Mouse (Mus musculus) left cerebral cortex, postnatal 25 days (tissue): ENCODE results near the gene Rnls. TPM values are rescaled to one million over a fixed set of nuclear protein-coding genes. Genes with fewer than 3 reads are reported as not detected.

Experiments used
- DNase-seq, 2 experiments: peaks; one replicate each; pipeline ENCODE4 v3.0.0; 2022; ENCODE audit warnings: low spot score in 2 of 2, mixed read lengths in 1 of 2
- intact Hi-C: fragments of 180-260 bp; cut with DNase I; formaldehyde crosslinking; loops from one replicate; pipeline ENCODE4 v1.15.1; 2025
- microRNA-seq, 2 experiments: library from miRNA; unstranded; fragments of <30 nt; microRNA quantifications; one replicate each; pipeline ENCODE4 v1.2.0; 2022
- total RNA-seq, 2 experiments: library from RNA; stranded (reverse); gene quantifications; 2 replicates each; pipeline ENCODE4 v1.2.3; 2021

The Rnls gene
- total RNA-seq, 2 experiments from 2014 or later: 0.69 to 1.3 TPM

DNA sequence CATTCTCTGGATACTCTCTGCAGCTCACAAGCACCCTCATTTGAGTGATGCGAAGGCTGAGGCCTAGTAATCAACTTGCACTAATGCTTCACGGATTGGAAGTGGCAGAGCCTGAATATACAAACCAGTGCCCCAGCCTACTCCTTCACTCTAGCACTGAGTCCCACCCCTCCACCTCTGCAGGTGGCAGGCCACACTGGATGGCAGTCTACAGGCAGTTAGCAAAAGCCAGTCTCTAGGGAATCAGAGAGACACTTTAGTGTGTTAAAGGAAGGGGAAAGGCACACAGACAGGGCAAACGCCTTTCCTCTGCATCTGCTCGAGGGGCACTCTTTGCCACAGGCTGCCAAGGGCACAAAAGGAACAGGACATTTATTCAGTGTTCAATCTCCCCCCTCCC, 304.1 kb downstream of the Rnls start:
- DNase-seq: no peak
- intact Hi-C loops: no loop called here

Small RNA genes lying within 50 kb of the gene (microRNA-seq; reads per million reads assigned to microRNA genes)
- 0 to 0.25 reads per million in 2 experiments for gene Mir3970

Other genes starting within 250 kb of the Rnls start
- gene Lipo4, start 125.5 kb upstream of the Rnls start, total RNA-seq: under 1 TPM; 0.16 to 0.18 TPM
- gene Gm8978, start 233.0 kb upstream of the Rnls start, total RNA-seq: not detected